Mouse (Mus musculus): Measurements from ENCODE around the gene Pfkm. TPM values are rescaled to one million over a fixed set of nuclear protein-coding genes. Genes with fewer than 3 reads are reported as not detected.
A peak's percentile ranks its signal among the peaks of the same experiment; 100 is the strongest.

Gene Pfkm
- total and polyA plus RNA-seq, 3 experiments: 521 to 921 (median 800) TPM

- H3K9ac ChIP-seq (ENCODE audit: low read depth, low read length): no peak overlapping the region
- WGBS: 87% methylated on average over 12 of the region's 12 CpGs
- intact Hi-C loops (cut with DNase I): no loop called here
- H3K27ac ChIP-seq: no peak overlapping the region; the same call in 1 of the 2 replicates
- TF ChIP-seq EP300 (IDR thresholded peaks at IDR 0.05; ENCODE audit: insufficient read depth, low read depth, low read length): no peak
- TF ChIP-seq CTCF (IDR thresholded peaks at IDR 0.05): no peak
- TF ChIP-seq POLR2A (IDR thresholded peaks at IDR 0.05; ENCODE audit: insufficient read depth, low read depth, low read length): no peak
- no peaks in the 10 kb centered on the region; the same call in 1 of the 2 replicates for H3K79me2 ChIP-seq (replicated peaks; ENCODE audit: control insufficient read depth, insufficient read depth, low read length)
- no peak for DNase-seq
- peaks cover 2% of the 10 kb centered on the region for H3K4me1 ChIP-seq (ENCODE audit: control insufficient read depth, insufficient read depth, low read length)
- H3K27me3 ChIP-seq (ENCODE audit: control insufficient read depth, insufficient read depth, low read length): no peaks in the 10 kb centered on the region
- peaks cover 10% of the 10 kb centered on the region for H3K36me3 ChIP-seq (ENCODE audit: control insufficient read depth, insufficient read depth, low read length)
- no peak overlapping the region for H3K4me3 ChIP-seq
These were observed 27.0 kb downstream of the Pfkm start for GRCm38 (mm10) chr15:98119363-98119762.

- peaks cover 8% of the 10 kb centered on the region for H3K36me3 ChIP-seq (ENCODE audit: control insufficient read depth, insufficient read depth, low read length)
- intact Hi-C loops (cut with DNase I): no loop called here
- no peaks in the 10 kb centered on the region; the same call in 1 of the 2 replicates for H3K79me2 ChIP-seq (replicated peaks; ENCODE audit: control insufficient read depth, insufficient read depth, low read length)
- H3K27ac ChIP-seq: no peak overlapping the region
- H3K27me3 ChIP-seq (ENCODE audit: control insufficient read depth, insufficient read depth, low read length): no peaks in the 10 kb centered on the region
- peaks cover 2% of the 10 kb centered on the region for H3K4me1 ChIP-seq (ENCODE audit: control insufficient read depth, insufficient read depth, low read length)
- 91% methylated on average over 20 of the region's 20 CpGs for WGBS
- no peak for TF ChIP-seq EP300 (IDR thresholded peaks at IDR 0.05; ENCODE audit: insufficient read depth, low read depth, low read length)
- H3K9ac ChIP-seq (ENCODE audit: low read depth, low read length): no peak overlapping the region
- no peak overlapping the region for H3K4me3 ChIP-seq
- no peak for DNase-seq
These were observed 28.4 kb downstream of the Pfkm start for GRCm38 (mm10) chr15:98120831-98121230.

- peak in 1 of 2 experiments; percentile 70 for DNase-seq
- TF ChIP-seq POLR2A (IDR thresholded peaks at IDR 0.05; ENCODE audit: insufficient read depth, low read depth, low read length) (peak; percentile 49), CTCF (IDR thresholded peaks at IDR 0.05) (no peak), EP300 (IDR thresholded peaks at IDR 0.05; ENCODE audit: insufficient read depth, low read depth, low read length) (peak; percentile 90)
- H3K27me3 ChIP-seq (ENCODE audit: control insufficient read depth, insufficient read depth, low read length): no peaks in the 10 kb centered on the region
- H3K4me3 ChIP-seq: no peak overlapping the region
- H3K27ac ChIP-seq: peak overlapping the region; percentile 82
- intact Hi-C loops (cut with DNase I): no loop called here
- H3K36me3 ChIP-seq (ENCODE audit: control insufficient read depth, insufficient read depth, low read length): peaks cover 13% of the 10 kb centered on the region
- H3K79me2 ChIP-seq (replicated peaks; ENCODE audit: control insufficient read depth, insufficient read depth, low read length): no peaks in the 10 kb centered on the region
- WGBS: 74% methylated on average over 4 of the region's 4 CpGs
- H3K4me1 ChIP-seq (ENCODE audit: control insufficient read depth, insufficient read depth, low read length): peaks cover 4% of the 10 kb centered on the region; the same call in 1 of the 2 replicates
- no peak overlapping the region for H3K9ac ChIP-seq (ENCODE audit: low read depth, low read length)
These were observed 38.6 kb downstream of the Pfkm start for GRCm38 (mm10) chr15:98131001-98131400.

- intact Hi-C loops (cut with DNase I): no loop called here
- no peaks in the 10 kb centered on the region for H3K79me2 ChIP-seq (replicated peaks; ENCODE audit: control insufficient read depth, insufficient read depth, low read length)
- H3K27ac ChIP-seq: peak overlapping the region; percentile 82
- no peak overlapping the region for H3K4me3 ChIP-seq
- peaks cover 4% of the 10 kb centered on the region; the same call in 1 of the 2 replicates for H3K4me1 ChIP-seq (ENCODE audit: control insufficient read depth, insufficient read depth, low read length)
- no peaks in the 10 kb centered on the region for H3K27me3 ChIP-seq (ENCODE audit: control insufficient read depth, insufficient read depth, low read length)
- 78% methylated on average over 7 of the region's 7 CpGs for WGBS
- H3K36me3 ChIP-seq (ENCODE audit: control insufficient read depth, insufficient read depth, low read length): peaks cover 13% of the 10 kb centered on the region
- H3K9ac ChIP-seq (ENCODE audit: low read depth, low read length): no peak overlapping the region
- TF ChIP-seq POLR2A (IDR thresholded peaks at IDR 0.05; ENCODE audit: insufficient read depth, low read depth, low read length) (no peak), EP300 (IDR thresholded peaks at IDR 0.05; ENCODE audit: insufficient read depth, low read depth, low read length) (no peak), CTCF (IDR thresholded peaks at IDR 0.05) (no peak)
- no peak for DNase-seq
These were observed 39.1 kb downstream of the Pfkm start for GRCm38 (mm10) chr15:98131451-98131850.

GRCm38 (mm10) chr15:98131942-98132655, 39.7 kb downstream of the Pfkm start:
- Histone ChIP-seq H3K79me2 (replicated peaks; ENCODE audit: control insufficient read depth, insufficient read depth, low read length) (no peaks in the 10 kb centered on the region), H3K27ac (peak overlapping the region; percentile 82), H3K36me3 (ENCODE audit: control insufficient read depth, insufficient read depth, low read length) (peaks cover 13% of the 10 kb centered on the region), H3K9ac (ENCODE audit: low read depth, low read length) (no peak overlapping the region), H3K27me3 (ENCODE audit: control insufficient read depth, insufficient read depth, low read length) (no peaks in the 10 kb centered on the region), H3K4me3 (no peak overlapping the region), H3K4me1 (ENCODE audit: control insufficient read depth, insufficient read depth, low read length) (peaks cover 4% of the 10 kb centered on the region; the same call in 1 of the 2 replicates)
- DNase-seq: peak in 1 of 2 experiments; percentile 27
- WGBS: 61% methylated on average over 15 of the region's 15 CpGs
- intact Hi-C loops (cut with DNase I): no loop called here
- no peak for TF ChIP-seq POLR2A (IDR thresholded peaks at IDR 0.05; ENCODE audit: insufficient read depth, low read depth, low read length)
- TF ChIP-seq CTCF (IDR thresholded peaks at IDR 0.05): no peak
- TF ChIP-seq EP300 (IDR thresholded peaks at IDR 0.05; ENCODE audit: insufficient read depth, low read depth, low read length): no peak

GRCm38 (mm10) chr15:98133471-98133870, 41.1 kb downstream of the Pfkm start:
- H3K4me3 ChIP-seq: no peak overlapping the region
- no peaks in the 10 kb centered on the region for H3K27me3 ChIP-seq (ENCODE audit: control insufficient read depth, insufficient read depth, low read length)
- TF ChIP-seq CTCF (IDR thresholded peaks at IDR 0.05): no peak
- 0 out of 2 replicates have a peak, but pooled peaks have one; percentile 40 for TF ChIP-seq EP300 (IDR thresholded peaks at IDR 0.05; ENCODE audit: insufficient read depth, low read depth, low read length)
- TF ChIP-seq POLR2A (IDR thresholded peaks at IDR 0.05; ENCODE audit: insufficient read depth, low read depth, low read length): no peak
- intact Hi-C loops (cut with DNase I): no loop called here
- peak overlapping the region; percentile 82 for H3K27ac ChIP-seq
- peaks cover 4% of the 10 kb centered on the region; the same call in 1 of the 2 replicates for H3K4me1 ChIP-seq (ENCODE audit: control insufficient read depth, insufficient read depth, low read length)
- peak in 1 of 2 experiments; percentile 55 for DNase-seq
- peaks cover 13% of the 10 kb centered on the region for H3K36me3 ChIP-seq (ENCODE audit: control insufficient read depth, insufficient read depth, low read length)
- no peaks in the 10 kb centered on the region for H3K79me2 ChIP-seq (replicated peaks; ENCODE audit: control insufficient read depth, insufficient read depth, low read length)
- H3K9ac ChIP-seq (ENCODE audit: low read depth, low read length): no peak overlapping the region
- WGBS: 62% methylated on average over 3 of the region's 3 CpGs

Measured in heart, adult 2 months (tissue).